Mouse (Mus musculus): ENCODE results near the gene Thrap3.

- TF ChIP-seq CTCF (IDR thresholded peaks at IDR 0.05) (no peak), EP300 (IDR thresholded peaks at IDR 0.05; ENCODE audit: insufficient read depth, low read depth, low read length) (no peak), POLR2A (IDR thresholded peaks at IDR 0.05; ENCODE audit: insufficient read depth, low read depth, low read length) (no peak)
Observed at GRCm38 (mm10) chr4:126222631-126223030, 20.1 kb upstream of the Thrap3 start.
